Mouse (Mus musculus): ENCODE measurements at regions not wholly inside any gene's neighbourhood (a gene's known extent, or its start where the extent isn't known, plus 50 kb on each side); places are given as distances from the start of the nearest gene placed in this dataset.
"Not testable (repeated sequence)": the region's sequence is repeated elsewhere in the genome, so short reads cannot be mapped to it uniquely, and the experiment has no call there.

- Histone ChIP-seq H3K27me3 (ENCODE audit: control insufficient read depth, insufficient read depth, insufficient read length) (no peaks in the 10 kb centered on the region), H3K36me3 (ENCODE audit: control insufficient read depth, insufficient read depth) (no peaks in the 10 kb centered on the region), H3K79me2 (ENCODE audit: control insufficient read depth, insufficient read depth) (no peaks in the 10 kb centered on the region), H3ac (ENCODE audit: control insufficient read depth, insufficient read length) (no peak overlapping the region), H3K4me2 (ENCODE audit: low read depth) (no peak overlapping the region), H3K4me3 (no peak overlapping the region)
- TF ChIP-seq SRF (IDR thresholded peaks at IDR 0.05; ENCODE audit: control insufficient read depth, insufficient read length, low read depth), result no peak
- TF ChIP-seq TCF12 (IDR thresholded peaks at IDR 0.05; ENCODE audit: insufficient read depth, poor library complexity, severe bottlenecking), result no peak
- TF ChIP-seq MYOG (IDR thresholded peaks at IDR 0.05; ENCODE audit: control insufficient read depth in 1 of 3, insufficient read depth in 1 of 3, insufficient read length in 2 of 3, low read depth in 2 of 3), result no peak
- TF ChIP-seq E2F4 (IDR thresholded peaks at IDR 0.05; ENCODE audit: insufficient read depth), result no peak
- TF ChIP-seq TCF3 (IDR thresholded peaks at IDR 0.05; ENCODE audit: insufficient read length, low read depth), result no peak
- TF ChIP-seq MAX (IDR thresholded peaks at IDR 0.05; ENCODE audit: low read depth), result no peak
- TF ChIP-seq POLR2AphosphoS2 (IDR thresholded peaks at IDR 0.05; ENCODE audit: insufficient read length, low read depth), result no peak
- TF ChIP-seq MYOD1 (IDR thresholded peaks at IDR 0.05; ENCODE audit: control insufficient read depth in 1 of 3, insufficient read length in 2 of 3, low read depth in 2 of 3), result no peak
- TF ChIP-seq REST (IDR thresholded peaks at IDR 0.05; ENCODE audit: insufficient read depth, insufficient read length), result no peak
- no peak for TF ChIP-seq USF1 (IDR thresholded peaks at IDR 0.05; ENCODE audit: low read depth)
Measured at GRCm38 (mm10) chr12:15416180-15416766, 400.4 kb downstream of the Trib2 start.

- TF ChIP-seq REST (IDR thresholded peaks at IDR 0.05; ENCODE audit: insufficient read depth, insufficient read length) (no peak), MYOG (IDR thresholded peaks at IDR 0.05; ENCODE audit: control insufficient read depth in 1 of 3, insufficient read depth in 1 of 3, insufficient read length in 2 of 3, low read depth in 2 of 3) (no peak), TCF3 (IDR thresholded peaks at IDR 0.05; ENCODE audit: insufficient read length, low read depth) (no peak), MAX (IDR thresholded peaks at IDR 0.05; ENCODE audit: low read depth) (no peak)
- H3K4me2 ChIP-seq (ENCODE audit: low read depth), result no peak overlapping the region
Measured at GRCm38 (mm10) chr12:15410419-15410818, 406.3 kb downstream of the Trib2 start.

GRCm38 (mm10) chr12:15407577-15407976 is 409.1 kb downstream of the Trib2 start:
- H3ac ChIP-seq (ENCODE audit: control insufficient read depth, insufficient read length); H3K79me2 ChIP-seq (ENCODE audit: control insufficient read depth, insufficient read depth); H3K4me3 ChIP-seq; H3K36me3 ChIP-seq (ENCODE audit: control insufficient read depth, insufficient read depth); H3K27me3 ChIP-seq (ENCODE audit: control insufficient read depth, insufficient read depth, insufficient read length): not testable (repeated sequence)
- TF ChIP-seq CEBPB (IDR thresholded peaks at IDR 0.05; ENCODE audit: insufficient read depth, poor library complexity, severe bottlenecking) (peak; percentile 37; the same call in 1 of the 2 replicates), TCF12 (IDR thresholded peaks at IDR 0.05; ENCODE audit: insufficient read depth, poor library complexity, severe bottlenecking) (peak; percentile 47)
- peak overlapping the region; percentile 46 for H3K4me2 ChIP-seq (ENCODE audit: low read depth)

More at GRCm38 (mm10) chr12:15410419-15410818, 406.3 kb downstream of the Trib2 start:
- H3ac ChIP-seq (ENCODE audit: control insufficient read depth, insufficient read length), result no peak overlapping the region
- H3K4me3 ChIP-seq, result no peak overlapping the region
- no peaks in the 10 kb centered on the region for H3K36me3 ChIP-seq (ENCODE audit: control insufficient read depth, insufficient read depth)
- no peaks in the 10 kb centered on the region for H3K79me2 ChIP-seq (ENCODE audit: control insufficient read depth, insufficient read depth)
- H3K27me3 ChIP-seq (ENCODE audit: control insufficient read depth, insufficient read depth, insufficient read length), result no peaks in the 10 kb centered on the region

GRCm38 (mm10) chr12:15392641-15393040 is 424.1 kb downstream of the Trib2 start:
- H3ac ChIP-seq (ENCODE audit: control insufficient read depth, insufficient read length), result no peak overlapping the region
- no peaks in the 10 kb centered on the region for H3K27me3 ChIP-seq (ENCODE audit: control insufficient read depth, insufficient read depth, insufficient read length)
- H3K4me2 ChIP-seq (ENCODE audit: low read depth), result no peak overlapping the region
- H3K4me3 ChIP-seq, result no peak overlapping the region
- no peak for TF ChIP-seq TCF12 (IDR thresholded peaks at IDR 0.05; ENCODE audit: insufficient read depth, poor library complexity, severe bottlenecking)
- no peak for TF ChIP-seq POLR2A (IDR thresholded peaks at IDR 0.05; ENCODE audit: insufficient read length, low read depth)
- TF ChIP-seq MYOD1 (IDR thresholded peaks at IDR 0.05; ENCODE audit: control insufficient read depth in 1 of 3, insufficient read length in 2 of 3, low read depth in 2 of 3), result no peak
- no peak for TF ChIP-seq SRF (IDR thresholded peaks at IDR 0.05; ENCODE audit: control insufficient read depth, insufficient read length, low read depth)
- no peak for TF ChIP-seq REST (IDR thresholded peaks at IDR 0.05; ENCODE audit: insufficient read depth, insufficient read length)
- no peak for TF ChIP-seq MAX (IDR thresholded peaks at IDR 0.05; ENCODE audit: low read depth)
- no peak for TF ChIP-seq CEBPB (IDR thresholded peaks at IDR 0.05; ENCODE audit: insufficient read depth, poor library complexity, severe bottlenecking)
- no peak for TF ChIP-seq USF1 (IDR thresholded peaks at IDR 0.05; ENCODE audit: low read depth)
- no peaks in the 10 kb centered on the region for H3K79me2 ChIP-seq (ENCODE audit: control insufficient read depth, insufficient read depth)
- H3K36me3 ChIP-seq (ENCODE audit: control insufficient read depth, insufficient read depth), result no peaks in the 10 kb centered on the region

GRCm38 (mm10) chr12:15388574-15388973 is 428.1 kb downstream of the Trib2 start:
- Histone ChIP-seq H3K36me3 (ENCODE audit: control insufficient read depth, insufficient read depth) (no peaks in the 10 kb centered on the region), H3K27me3 (ENCODE audit: control insufficient read depth, insufficient read depth, insufficient read length) (no peaks in the 10 kb centered on the region), H3K4me2 (ENCODE audit: low read depth) (no peak overlapping the region), H3K79me2 (ENCODE audit: control insufficient read depth, insufficient read depth) (no peaks in the 10 kb centered on the region), H3ac (ENCODE audit: control insufficient read depth, insufficient read length) (no peak overlapping the region), H3K4me3 (no peak overlapping the region)
- peak in 1 of 3 experiments; percentile 47 for TF ChIP-seq MYOG (IDR thresholded peaks at IDR 0.05; ENCODE audit: control insufficient read depth in 1 of 3, insufficient read depth in 1 of 3, insufficient read length in 2 of 3, low read depth in 2 of 3)
- TF ChIP-seq REST (IDR thresholded peaks at IDR 0.05; ENCODE audit: insufficient read depth, insufficient read length), result no peak
- TF ChIP-seq POLR2A (IDR thresholded peaks at IDR 0.05; ENCODE audit: insufficient read length, low read depth), result no peak
- peak; percentile 74 to 94 (median 82) for TF ChIP-seq MYOD1 (IDR thresholded peaks at IDR 0.05; ENCODE audit: control insufficient read depth in 1 of 3, insufficient read length in 2 of 3, low read depth in 2 of 3)
- peak; percentile 61 for TF ChIP-seq TCF3 (IDR thresholded peaks at IDR 0.05; ENCODE audit: insufficient read length, low read depth)
